Mouse (Mus musculus) left cerebral cortex, adult 2 months (tissue): ENCODE data around the gene Aldh4a1. TPM values are rescaled to one million over a fixed set of nuclear protein-coding genes. Genes with fewer than 3 reads are reported as not detected.

ENCODE experiments used
- DNase-seq, 2 experiments: peaks; one replicate each; pipeline ENCODE4 v3.0.0; 2021 to 2022; ENCODE audit warnings: low spot score in 2 of 2, mixed read lengths in 1 of 2; ENCODE audit errors: extremely low spot score in 1 of 2
- H3K27ac ChIP-seq: fragments of 200-600 bp; 2 replicates; pipeline ENCODE4 v1.8.1; 2022
- H3K4me3 ChIP-seq: fragments of 200-600 bp; 2 replicates; pipeline ENCODE4 v1.8.1; 2022
- CTCF ChIP-seq: fragments of 200-600 bp; IDR thresholded peaks from 2 replicates; pipeline ENCODE4 v1.8.1; 2022; ENCODE audit warnings: antibody characterized with exemption, mild to moderate bottlenecking, moderate library complexity
- intact Hi-C: fragments of 180-260 bp; cut with DNase I; formaldehyde crosslinking; loops from one replicate; pipeline ENCODE4 v1.15.1; 2025
- total RNA-seq, 2 experiments: library from RNA; stranded (reverse); gene quantifications; 2 replicates each; pipeline ENCODE4 v1.2.3; 2021

The Aldh4a1 gene
- total RNA-seq, 2 experiments from 2014 or later: 16.9 to 17.0 TPM

GRCm38 (mm10) chr4:139610954-139611353 is 11.7 kb upstream of the Aldh4a1 start:
- intact Hi-C loops: loop anchor here (2.0 kb wide), 2 partner anchors 36 to 140 kb away; no protein-coding TSS in a partner anchor
- no peak for DNase-seq
- Histone ChIP-seq H3K27ac (no peak overlapping the region), H3K4me3 (no peak overlapping the region)
- no peak for TF ChIP-seq CTCF

GRCm38 (mm10) chr4:139611542-139611953 is 11.1 kb upstream of the Aldh4a1 start:
- H3K27ac ChIP-seq: no peak overlapping the region

GRCm38 (mm10) chr4:139614524-139615260 is 8.0 kb upstream of the Aldh4a1 start:
- Histone ChIP-seq H3K4me3 (no peak overlapping the region), H3K27ac (no peak overlapping the region)
- TF ChIP-seq CTCF: no peak
- no peak for DNase-seq
- intact Hi-C loops: no loop called here

More at GRCm38 (mm10) chr4:139611542-139611953, 11.1 kb upstream of the Aldh4a1 start:
- no peak overlapping the region for H3K4me3 ChIP-seq
- DNase-seq: peak; percentile 69 to 79
- no peak; the same call in 1 of the 2 replicates for TF ChIP-seq CTCF
- intact Hi-C loops: loop anchor here (2.0 kb wide), 2 partner anchors 37 to 141 kb away; no protein-coding TSS in a partner anchor

GRCm38 (mm10) chr4:139616276-139617000 is 6.2 kb upstream of the Aldh4a1 start:
- Histone ChIP-seq H3K4me3 (no peak overlapping the region; the same call in 1 of the 2 replicates), H3K27ac (no peak overlapping the region)
- no peak for DNase-seq
- intact Hi-C loops: no loop called here
- no peak for TF ChIP-seq CTCF

- DNase-seq: no peak
- no peak overlapping the region for H3K4me3 ChIP-seq
- TF ChIP-seq CTCF: no peak
- intact Hi-C loops: no loop called here
- no peak overlapping the region for H3K27ac ChIP-seq
These were observed 5.7 kb upstream of the Aldh4a1 start for GRCm38 (mm10) chr4:139617001-139617364.

GRCm38 (mm10) chr4:139619765-139620164 is 2.9 kb upstream of the Aldh4a1 start:
- no peak for TF ChIP-seq CTCF
- intact Hi-C loops: no loop called here
- no peak for DNase-seq

GRCm38 (mm10) chr4:139623434-139624115 is 909 bp downstream of the Aldh4a1 start:
- TF ChIP-seq CTCF: no peak
- H3K4me3 ChIP-seq: peak overlapping the region; percentile 67
- peak overlapping the region; percentile 100 for H3K27ac ChIP-seq
- intact Hi-C loops: no loop called here
- DNase-seq: no peak

More at GRCm38 (mm10) chr4:139619765-139620164, 2.9 kb upstream of the Aldh4a1 start:
- Histone ChIP-seq H3K4me3 (no peak overlapping the region), H3K27ac (no peak overlapping the region)

GRCm38 (mm10) chr4:139624116-139624489 is 1.4 kb downstream of the Aldh4a1 start:
- Histone ChIP-seq H3K27ac (no peak overlapping the region), H3K4me3 (peak overlapping the region; percentile 67)
- DNase-seq: no peak
- intact Hi-C loops: no loop called here
- TF ChIP-seq CTCF: no peak

- intact Hi-C loops: no loop called here
- Histone ChIP-seq H3K4me3 (no peak overlapping the region), H3K27ac (no peak overlapping the region)
- no peak for DNase-seq
- no peak for TF ChIP-seq CTCF
These were observed 2.0 kb downstream of the Aldh4a1 start for GRCm38 (mm10) chr4:139624706-139625105.

- DNase-seq: no peak
- intact Hi-C loops: no loop called here
- no peak overlapping the region for H3K27ac ChIP-seq
- H3K4me3 ChIP-seq: no peak overlapping the region
- no peak for TF ChIP-seq CTCF
These were observed 4.7 kb downstream of the Aldh4a1 start for GRCm38 (mm10) chr4:139627361-139627760.

- no peak for TF ChIP-seq CTCF
- Histone ChIP-seq H3K4me3 (no peak overlapping the region), H3K27ac (no peak overlapping the region)
- DNase-seq: no peak
- intact Hi-C loops: no loop called here
These were observed 7.5 kb downstream of the Aldh4a1 start for GRCm38 (mm10) chr4:139630171-139630570.

- TF ChIP-seq CTCF: no peak
- DNase-seq: no peak
- intact Hi-C loops: no loop called here
- Histone ChIP-seq H3K27ac (0 out of 2 replicates have a peak overlapping the region, but pooled peaks have one; percentile 15), H3K4me3 (no peak overlapping the region)
These were observed 8.5 kb downstream of the Aldh4a1 start for GRCm38 (mm10) chr4:139631141-139631540.
